Mouse (Mus musculus) kidney, postnatal 14 days (tissue): ENCODE results near the gene Cfl2.
A peak's percentile ranks its signal among the peaks of the same experiment; 100 is the strongest.
"Not testable (repeated sequence)": the region's sequence is repeated elsewhere in the genome, so short reads cannot be mapped to it uniquely, and the experiment has no call there.

Source experiments
- DNase-seq: peaks from one replicate; pipeline ENCODE4 v3.0.0; 2022; ENCODE audit warnings: mixed read lengths

Cfl2 gene

GRCm38 (mm10) chr12:54862606-54863535 is at the start of gene Cfl2:
Gene Cfl2, minus strand, starts transcription at chr12:54862877.
- peak; percentile 92 for DNase-seq

- no peak for DNase-seq
These were observed 47.7 kb upstream of the Cfl2 start for GRCm38 (mm10) chr12:54910387-54910786.

- DNase-seq, result not testable (repeated sequence)
These were observed 29.9 kb upstream of the Cfl2 start for GRCm38 (mm10) chr12:54892559-54892958.

- no peak for DNase-seq
These were observed 27.7 kb upstream of the Cfl2 start for GRCm38 (mm10) chr12:54890426-54890825.

GRCm38 (mm10) chr12:54887580-54888127 is 25.0 kb upstream of the Cfl2 start:
- DNase-seq, result no peak

- DNase-seq, result peak; percentile 58
These were observed 17.0 kb upstream of the Cfl2 start for GRCm38 (mm10) chr12:54879630-54880029.

- no peak for DNase-seq
These were observed 16.5 kb upstream of the Cfl2 start for GRCm38 (mm10) chr12:54879211-54879610.

GRCm38 (mm10) chr12:54877875-54878274 is 15.2 kb upstream of the Cfl2 start:
- DNase-seq, result no peak

- no peak for DNase-seq
These were observed 14.2 kb upstream of the Cfl2 start for GRCm38 (mm10) chr12:54876879-54877278.

GRCm38 (mm10) chr12:54874711-54875110 is 12.0 kb upstream of the Cfl2 start:
- no peak for DNase-seq

- peak; percentile 47 for DNase-seq
These were observed 579 bp downstream of the Cfl2 start for GRCm38 (mm10) chr12:54861991-54862605.

GRCm38 (mm10) chr12:54859531-54859930 is 3.1 kb downstream of the Cfl2 start:
- no peak for DNase-seq

- no peak for DNase-seq
These were observed 12.1 kb downstream of the Cfl2 start for GRCm38 (mm10) chr12:54850551-54850950.

- DNase-seq, result no peak
These were observed 18.3 kb downstream of the Cfl2 start for GRCm38 (mm10) chr12:54844415-54844814.

GRCm38 (mm10) chr12:54841576-54841975 is 21.1 kb downstream of the Cfl2 start:
- DNase-seq, result no peak

GRCm38 (mm10) chr12:54839815-54840214 is 22.9 kb downstream of the Cfl2 start:
- DNase-seq, result no peak

- no peak for DNase-seq
These were observed 23.7 kb downstream of the Cfl2 start for GRCm38 (mm10) chr12:54838931-54839330.

- DNase-seq, result no peak
These were observed 26.8 kb downstream of the Cfl2 start for GRCm38 (mm10) chr12:54835608-54836570.

GRCm38 (mm10) chr12:54834925-54835447 is 27.7 kb downstream of the Cfl2 start:
- peak; percentile 83 for DNase-seq

- no peak for DNase-seq
These were observed 28.7 kb downstream of the Cfl2 start for GRCm38 (mm10) chr12:54833856-54834399.

GRCm38 (mm10) chr12:54831927-54832326 is 30.8 kb downstream of the Cfl2 start:
- DNase-seq, result not testable (repeated sequence)

GRCm38 (mm10) chr12:54830574-54830973 is 32.1 kb downstream of the Cfl2 start:
- DNase-seq, result peak; percentile 85
